10 mouse cellular contexts compared by ENCODE assay signal in genomic region chr16:17460254-17460653, GRCm38 (mm10). TPM values are rescaled to one million over a fixed set of nuclear protein-coding genes. Genes with fewer than 3 reads are reported as not detected.
DNase-seq lines count a peak whose midpoint lies in the region; ATAC-seq and TF ChIP-seq lines count a peak whose summit lies in the region.
"Had no signal": no experiment of that assay in that cellular context is flagged by ENCODE, and none has a peak within 500 bp of the region (broad histone marks: within the 10 kb centered on the region; RNA-seq: fewer than 3 reads in every experiment).

No protein-coding gene starts in this region.

- 95% methylated on average over 4 of the region's 4 CpGs for WGBS in lung, embryonic 14.5 days
- WGBS in forebrain, embryonic 16.5 days: 86% methylated on average over 4 of the region's 4 CpGs

- peaks cover 26% of the 10 kb centered on the region for H3K36me3 ChIP-seq in lung, embryonic 14.5 days (ENCODE audit: insufficient read depth)
- H3K36me3 ChIP-seq in forebrain, embryonic 16.5 days (ENCODE audit: control insufficient read depth, insufficient read depth): peaks cover 2% of the 10 kb centered on the region; the same call in 1 of the 2 replicates

- no peak overlapping the region for H3K27ac ChIP-seq in lung, embryonic 14.5 days (ENCODE audit: low read depth)
- no peak overlapping the region for H3K27ac ChIP-seq in forebrain, embryonic 16.5 days (ENCODE audit: low read length)
- H3K27ac ChIP-seq: embryonic facial prominence, embryonic 12.5 days; limb, embryonic 15.5 days; stomach, embryonic 15.5 days had no signal

- H3K4me3 ChIP-seq in lung, embryonic 14.5 days (ENCODE audit: low read depth, low read length): no peak overlapping the region
- no peak overlapping the region for H3K4me3 ChIP-seq in forebrain, embryonic 16.5 days (replicated peaks; ENCODE audit: low read length)
- H3K4me3 ChIP-seq: embryonic facial prominence, embryonic 12.5 days; limb, embryonic 15.5 days; stomach, embryonic 15.5 days had no signal

- intact Hi-C loops in left cerebral cortex, postnatal 4 days (cut with DNase I): no loop called here
- intact Hi-C loops in left cerebral cortex, postnatal 25 days (cut with DNase I): no loop called here

- H3K4me1 ChIP-seq in lung, embryonic 14.5 days (ENCODE audit: insufficient read depth): peaks cover 1% of the 10 kb centered on the region; the same call in 1 of the 2 replicates
- peaks cover 15% of the 10 kb centered on the region for H3K4me1 ChIP-seq in forebrain, embryonic 16.5 days (replicated peaks; ENCODE audit: control insufficient read depth, insufficient read depth, low read length)

- no peaks in the 10 kb centered on the region for H3K9me3 ChIP-seq in lung, embryonic 14.5 days (ENCODE audit: low read depth, low read length)
- H3K9me3 ChIP-seq in forebrain, embryonic 16.5 days (ENCODE audit: control insufficient read depth, low read length): no peaks in the 10 kb centered on the region
- H3K9me3 ChIP-seq: embryonic facial prominence, embryonic 12.5 days; limb, embryonic 15.5 days; stomach, embryonic 15.5 days had no signal

- H3K9ac ChIP-seq in lung, embryonic 14.5 days: no peak overlapping the region
- no peak overlapping the region for H3K9ac ChIP-seq in forebrain, embryonic 16.5 days (replicated peaks; ENCODE audit: low read depth, low read length)
- H3K9ac ChIP-seq: embryonic facial prominence, embryonic 12.5 days; limb, embryonic 15.5 days; stomach, embryonic 15.5 days had no signal

- no peak overlapping the region for H3K4me2 ChIP-seq in lung, embryonic 14.5 days
- no peak overlapping the region for H3K4me2 ChIP-seq in forebrain, embryonic 16.5 days (ENCODE audit: low read length)
- H3K4me2 ChIP-seq: embryonic facial prominence, embryonic 12.5 days; limb, embryonic 15.5 days; stomach, embryonic 15.5 days had no signal

- ATAC-seq in lung, embryonic 14.5 days (ENCODE audit: insufficient read depth): no peak
- no peak for ATAC-seq in forebrain, embryonic 16.5 days

- DNase-seq in left cerebral cortex, postnatal 4 days: peak; percentile 12
- DNase-seq in left cerebral cortex, postnatal 25 days (ENCODE audit: low spot score in 2 of 2): no peak
- peak; percentile 58 for DNase-seq in c-Kit-positive CD71-positive TER-119-negative erythroid progenitor cells, embryonic 14.5 days (ENCODE audit: low read depth)
- peak; percentile 37 for DNase-seq in lung, embryonic 14.5 days
- DNase-seq in thymus, postnatal 0 days (ENCODE audit: low spot score): peak; percentile 63
- DNase-seq in right cerebral cortex, adult 2 months (ENCODE audit: low spot score in 2 of 2): no peak

- TF ChIP-seq CTCF in lung, embryonic 14.5 days (IDR thresholded peaks at IDR 0.05; ENCODE audit: low read depth): peak; percentile 48

- no peaks in the 10 kb centered on the region for H3K27me3 ChIP-seq in lung, embryonic 14.5 days (ENCODE audit: insufficient read depth, low read length)
- H3K27me3 ChIP-seq in forebrain, embryonic 16.5 days (replicated peaks; ENCODE audit: control insufficient read depth, insufficient read depth, low read length): no peaks in the 10 kb centered on the region
- H3K27me3 ChIP-seq: embryonic facial prominence, embryonic 12.5 days; limb, embryonic 15.5 days; stomach, embryonic 15.5 days had no signal

RNA-seq across cellular contexts. Expression of gene Crkl, which starts 8.5 kb away (rescaled TPM):
- 10 to 100 TPM; 35.7 to 35.8 TPM for total RNA-seq in left cerebral cortex, postnatal 4 days (2021)
- total RNA-seq in left cerebral cortex, postnatal 25 days (2021): 10 to 100 TPM; 30.9 to 31.0 TPM
- 61.9 and 74.1 TPM in 2 replicates for polyA plus RNA-seq in lung, embryonic 14.5 days (2014; fragmentation: Nextera tagmentation; extraction: Ambion mirVana)
- polyA plus RNA-seq in thymus, postnatal 0 days (2015; fragmentation: Nextera tagmentation; extraction: Ambion mirVana): 59.8 and 68.0 TPM in 2 replicates
- 104 and 122 TPM in 2 replicates for polyA plus RNA-seq in forebrain, embryonic 16.5 days (2015; fragmentation: Nextera tagmentation; extraction: Ambion mirVana)

RNA-seq across cellular contexts. Expression of gene Aifm3, which starts 29.2 kb away (rescaled TPM):
- total RNA-seq in left cerebral cortex, postnatal 4 days (2021): 10 to 100 TPM in 1 of 2 experiments, 1 to 10 TPM in 1; 9.3 to 13.6 TPM
- total RNA-seq in left cerebral cortex, postnatal 25 days (2021): 100 to 1,000 TPM in 1 of 2 experiments, 10 to 100 TPM in 1; 96.9 to 100 TPM
- 1.3 and 1.5 TPM in 2 replicates for polyA plus RNA-seq in lung, embryonic 14.5 days (2014; fragmentation: Nextera tagmentation; extraction: Ambion mirVana)
- polyA plus RNA-seq in thymus, postnatal 0 days (2015; fragmentation: Nextera tagmentation; extraction: Ambion mirVana): 0.40 and 0.42 TPM in 2 replicates
- polyA plus RNA-seq in forebrain, embryonic 16.5 days (2015; fragmentation: Nextera tagmentation; extraction: Ambion mirVana): 9.5 and 12.6 TPM in 2 replicates

RNA-seq across cellular contexts. Expression of gene Lztr1, which starts 48.2 kb away (rescaled TPM):
- 100 to 1,000 TPM; 158 to 182 TPM for total RNA-seq in left cerebral cortex, postnatal 4 days (2021)
- total RNA-seq in left cerebral cortex, postnatal 25 days (2021): 100 to 1,000 TPM; 149 TPM
- 78.4 and 80.0 TPM in 2 replicates for polyA plus RNA-seq in lung, embryonic 14.5 days (2014; fragmentation: Nextera tagmentation; extraction: Ambion mirVana)
- polyA plus RNA-seq in thymus, postnatal 0 days (2015; fragmentation: Nextera tagmentation; extraction: Ambion mirVana): 30.9 and 36.4 TPM in 2 replicates
- polyA plus RNA-seq in forebrain, embryonic 16.5 days (2015; fragmentation: Nextera tagmentation; extraction: Ambion mirVana): 130 and 150 TPM in 2 replicates

RNA-seq across cellular contexts. Expression of gene Pi4ka, which starts 54.1 kb away (rescaled TPM):
- 100 to 1,000 TPM; 150 to 152 TPM for total RNA-seq in left cerebral cortex, postnatal 4 days (2021)
- total RNA-seq in left cerebral cortex, postnatal 25 days (2021): 100 to 1,000 TPM; 324 to 328 TPM
- polyA plus RNA-seq in lung, embryonic 14.5 days (2014; fragmentation: Nextera tagmentation; extraction: Ambion mirVana): 33.8 and 37.9 TPM in 2 replicates
- 29.0 and 31.3 TPM in 2 replicates for polyA plus RNA-seq in thymus, postnatal 0 days (2015; fragmentation: Nextera tagmentation; extraction: Ambion mirVana)
- polyA plus RNA-seq in forebrain, embryonic 16.5 days (2015; fragmentation: Nextera tagmentation; extraction: Ambion mirVana): 67.4 and 70.4 TPM in 2 replicates

RNA-seq across cellular contexts. Expression of gene Snap29, which starts 54.5 kb away (rescaled TPM):
- total RNA-seq in left cerebral cortex, postnatal 4 days (2021): 10 to 100 TPM; 33.7 to 35.0 TPM
- total RNA-seq in left cerebral cortex, postnatal 25 days (2021): 10 to 100 TPM; 21.5 to 23.9 TPM
- polyA plus RNA-seq in lung, embryonic 14.5 days (2014; fragmentation: Nextera tagmentation; extraction: Ambion mirVana): 5.1 and 6.3 TPM in 2 replicates
- 14.1 and 14.8 TPM in 2 replicates for polyA plus RNA-seq in thymus, postnatal 0 days (2015; fragmentation: Nextera tagmentation; extraction: Ambion mirVana)
- polyA plus RNA-seq in forebrain, embryonic 16.5 days (2015; fragmentation: Nextera tagmentation; extraction: Ambion mirVana): 25.4 and 31.8 TPM in 2 replicates

Comparison
In these comparisons a context has a peak if more than half of its experiments do, and no peak if none do; other contexts are left out.
1. DNase-seq: peak in left cerebral cortex, postnatal 4 days (single experiment), c-Kit-positive CD71-positive TER-119-negative erythroid progenitor cells, embryonic 14.5 days (single experiment), lung, embryonic 14.5 days (single experiment) and thymus, postnatal 0 days (single experiment); none in left cerebral cortex, postnatal 25 days (0 of 2) and right cerebral cortex, adult 2 months (0 of 2).